Mouse (Mus musculus) kidney, postnatal 10 days (tissue): Measurements from ENCODE around the gene Ptprn2.

Experiments used
- DNase-seq: peaks from one replicate; pipeline ENCODE4 v3.0.0; 2021; ENCODE audit warnings: mixed read lengths

Gene Ptprn2

GRCm38 (mm10) chr12:117078945-117079344 is 593.4 kb downstream of the Ptprn2 start:
- no peak for DNase-seq

- DNase-seq: no peak
Observed at GRCm38 (mm10) chr12:117079724-117080123, 594.2 kb downstream of the Ptprn2 start.

DNA sequence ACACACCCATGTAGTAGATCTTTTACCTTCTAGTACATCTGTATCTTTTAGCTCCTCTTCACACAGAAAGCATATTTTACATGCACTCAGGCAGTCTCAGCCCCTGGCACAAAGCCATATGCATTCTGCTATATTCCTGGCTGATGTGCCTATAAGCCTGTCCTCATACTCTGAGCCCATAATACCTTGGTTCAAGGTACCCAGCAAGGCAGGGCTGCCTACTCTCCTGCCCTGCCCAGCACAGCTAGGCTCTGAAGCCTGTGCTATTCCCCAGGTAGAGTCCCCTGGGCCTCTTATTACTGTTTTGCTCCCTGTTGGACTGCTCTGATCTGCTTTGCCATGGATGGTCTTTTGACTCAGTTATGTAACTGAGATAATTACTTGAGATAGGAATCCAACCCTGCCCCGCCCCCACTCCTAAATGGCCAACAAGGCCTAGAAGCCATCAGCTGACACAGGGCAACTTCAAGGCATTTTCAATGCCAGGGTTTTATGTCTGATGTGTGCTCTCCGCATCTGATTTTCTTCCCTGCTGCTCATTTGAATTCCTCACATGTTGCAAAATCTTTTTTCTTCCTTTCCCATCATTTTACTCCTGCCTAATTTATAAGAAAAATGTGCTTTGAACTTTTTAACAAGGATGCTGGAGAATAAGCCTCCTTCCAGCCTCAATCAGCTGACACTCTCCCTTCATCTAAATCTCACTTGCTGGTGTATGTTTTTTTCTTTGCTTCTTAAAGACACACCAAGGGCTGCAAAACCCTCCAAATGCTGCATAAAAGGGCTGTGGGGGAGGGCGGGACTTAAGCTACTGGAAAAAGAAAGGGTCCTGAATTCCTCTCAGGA is 598.6 kb downstream of the Ptprn2 start:
- DNase-seq: peak; percentile 14

- DNase-seq: no peak
Observed at GRCm38 (mm10) chr12:117084702-117085409, 599.3 kb downstream of the Ptprn2 start.

DNA sequence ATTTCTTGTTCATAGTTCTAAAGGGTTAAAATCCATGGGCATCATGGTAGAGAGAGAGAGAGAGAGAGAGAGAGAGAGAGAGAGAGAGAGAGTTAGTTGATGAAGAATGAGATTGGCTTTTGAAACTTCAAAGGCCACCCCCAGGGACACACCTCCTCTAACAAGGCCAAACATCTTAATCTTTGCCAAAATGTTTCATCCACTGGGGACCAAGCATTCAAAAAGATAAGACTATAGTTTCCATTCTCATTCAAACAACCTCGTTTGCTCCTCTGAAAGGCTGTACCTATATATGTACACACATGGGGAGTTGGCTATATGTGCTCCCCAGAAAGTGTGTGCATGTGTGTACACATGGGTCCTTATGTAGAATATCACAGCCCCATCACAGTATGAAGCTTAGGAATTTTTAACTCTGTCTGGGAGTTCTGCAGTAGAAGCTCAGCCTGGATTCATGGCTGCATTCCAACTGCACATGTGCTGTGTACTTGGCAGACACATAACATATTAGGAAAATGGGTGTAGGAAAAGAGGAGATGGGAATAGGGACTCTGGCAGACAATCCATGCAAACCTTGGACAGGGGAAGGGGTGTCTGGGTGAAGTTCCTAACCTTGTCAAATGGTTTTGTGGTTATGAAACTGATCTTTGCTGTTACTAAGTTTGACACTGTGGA is 600.3 kb downstream of the Ptprn2 start:
- peak; percentile 7 for DNase-seq

DNA sequence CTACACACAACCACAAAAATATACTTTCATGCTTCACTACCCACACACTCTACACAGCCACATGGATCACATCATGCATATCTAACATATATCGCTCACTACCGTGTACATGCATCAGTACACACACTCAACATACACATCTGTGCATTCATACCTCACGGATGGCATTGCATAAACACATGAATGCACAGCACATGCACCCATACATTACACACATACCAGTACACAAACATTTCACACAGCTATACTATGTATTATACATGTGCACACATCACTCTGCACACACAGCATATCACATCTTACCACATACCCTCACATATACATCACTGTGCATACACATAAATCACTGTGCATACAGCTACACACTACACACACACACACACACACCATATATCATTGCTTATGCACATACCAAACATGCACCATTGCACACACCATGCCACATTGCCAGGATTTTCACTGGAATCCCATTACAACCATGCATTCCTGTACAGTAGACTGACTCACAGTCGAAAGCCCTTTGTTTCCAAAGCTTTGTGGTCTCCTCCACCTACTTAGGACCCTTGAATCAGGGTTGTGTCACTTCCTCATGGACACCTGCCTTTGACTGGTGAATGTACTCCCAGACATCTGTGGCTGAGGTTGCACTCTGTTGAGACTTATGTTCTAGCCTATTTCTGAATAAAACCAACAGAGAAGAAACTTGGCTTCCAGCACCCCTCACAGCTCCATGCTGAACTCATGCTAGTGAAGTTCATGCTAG is 607.0 kb downstream of the Ptprn2 start:
- no peak for DNase-seq

- no peak for DNase-seq
Observed at GRCm38 (mm10) chr12:117095941-117096340, 610.4 kb downstream of the Ptprn2 start.

DNA sequence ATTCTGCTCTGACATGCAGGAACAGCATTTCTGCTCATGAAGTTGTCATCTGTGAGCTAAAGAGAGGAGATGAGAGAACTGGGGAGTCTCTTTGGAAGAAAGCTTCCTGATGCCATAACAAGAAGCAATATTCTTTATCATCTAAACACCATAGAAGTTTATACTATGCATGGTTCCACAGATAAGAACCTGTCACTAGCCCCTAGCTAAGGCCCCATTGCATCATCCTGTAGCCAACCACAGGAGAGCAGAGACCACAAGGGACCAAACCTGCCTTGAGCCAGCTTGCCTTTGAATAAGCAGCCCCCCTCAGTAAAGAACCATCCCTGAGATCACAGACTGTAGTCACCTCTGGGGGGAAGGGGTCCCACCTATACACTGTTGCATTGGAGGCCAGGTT is 612.8 kb downstream of the Ptprn2 start:
- no peak for DNase-seq

DNA sequence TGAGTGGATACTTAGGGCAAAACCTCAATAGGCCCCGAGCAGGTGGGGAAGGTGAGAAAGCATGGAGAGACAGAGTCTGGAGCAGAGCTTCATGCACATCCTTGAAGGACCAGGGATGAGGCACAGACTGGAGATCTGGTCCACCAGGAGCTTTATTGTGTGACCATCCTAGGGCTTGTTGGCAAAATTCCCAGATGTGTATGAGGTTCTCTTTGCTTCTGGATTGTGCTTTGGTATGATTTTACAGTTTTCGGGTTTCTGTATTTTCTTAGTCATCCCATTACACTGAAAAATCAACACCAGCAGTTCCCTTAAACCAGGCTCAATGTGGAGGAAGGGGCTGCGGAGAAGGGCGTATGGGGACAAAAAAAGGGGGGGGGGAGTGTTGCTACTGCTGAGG is 621.2 kb downstream of the Ptprn2 start:
- DNase-seq: no peak

GRCm38 (mm10) chr12:117107143-117107616 is 621.7 kb downstream of the Ptprn2 start:
- peak; percentile 5 for DNase-seq

DNA sequence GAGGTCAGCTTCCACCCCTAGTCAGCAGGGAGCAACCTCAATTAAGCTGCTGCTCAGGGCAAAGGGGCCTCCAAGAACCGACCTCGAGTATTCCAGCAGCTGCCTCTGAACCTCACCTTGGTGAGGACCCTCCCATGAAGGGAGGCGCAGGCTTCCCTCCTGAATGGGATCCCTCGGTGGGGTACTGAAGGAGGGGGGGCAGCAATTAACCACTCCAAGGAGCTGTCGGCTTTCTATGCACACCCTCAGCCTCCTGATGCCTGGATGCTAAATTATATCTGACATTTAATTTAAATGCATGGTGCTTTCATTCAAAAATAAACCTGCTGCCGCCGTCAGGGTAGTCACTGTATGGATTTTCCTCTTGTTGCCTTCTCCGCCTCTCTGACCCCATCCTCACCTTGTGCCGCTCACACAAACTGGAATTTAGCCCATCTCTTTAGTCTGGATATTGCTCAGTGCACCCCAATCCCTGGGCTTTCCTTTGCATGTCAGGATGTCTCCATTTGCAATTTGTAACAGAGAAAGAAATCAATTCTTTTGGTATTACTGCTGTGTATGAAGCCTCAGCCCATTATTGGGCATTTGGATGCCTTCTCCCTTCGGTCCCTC is 629.8 kb downstream of the Ptprn2 start:
- DNase-seq: no peak

DNA sequence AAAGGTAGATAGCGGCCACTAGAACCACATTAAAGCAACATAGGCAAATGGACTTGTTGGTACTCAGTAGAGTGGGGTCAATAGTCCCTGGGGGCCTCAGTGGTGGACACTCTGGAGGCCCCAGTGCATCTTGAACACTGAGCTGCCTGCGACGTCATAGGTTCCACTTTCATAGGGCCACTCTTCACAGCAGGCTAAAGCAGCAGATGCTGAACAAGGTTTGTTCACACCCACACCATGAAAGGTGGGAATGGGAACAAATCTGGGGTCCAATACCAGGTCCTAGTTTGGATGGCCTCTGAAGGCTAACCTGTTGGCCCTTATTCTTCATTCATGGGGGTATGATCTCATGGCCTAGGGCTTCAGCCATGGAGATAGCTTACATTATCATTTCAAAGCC is 641.6 kb downstream of the Ptprn2 start:
- no peak for DNase-seq

GRCm38 (mm10) chr12:117127485-117127884 is 642.0 kb downstream of the Ptprn2 start:
- no peak for DNase-seq

GRCm38 (mm10) chr12:117132095-117132494 is 646.6 kb downstream of the Ptprn2 start:
- DNase-seq: peak; percentile 32

- no peak for DNase-seq
Observed at GRCm38 (mm10) chr12:117135205-117135604, 649.7 kb downstream of the Ptprn2 start.

GRCm38 (mm10) chr12:117136472-117137010 is 651.0 kb downstream of the Ptprn2 start:
- DNase-seq: no peak

DNA sequence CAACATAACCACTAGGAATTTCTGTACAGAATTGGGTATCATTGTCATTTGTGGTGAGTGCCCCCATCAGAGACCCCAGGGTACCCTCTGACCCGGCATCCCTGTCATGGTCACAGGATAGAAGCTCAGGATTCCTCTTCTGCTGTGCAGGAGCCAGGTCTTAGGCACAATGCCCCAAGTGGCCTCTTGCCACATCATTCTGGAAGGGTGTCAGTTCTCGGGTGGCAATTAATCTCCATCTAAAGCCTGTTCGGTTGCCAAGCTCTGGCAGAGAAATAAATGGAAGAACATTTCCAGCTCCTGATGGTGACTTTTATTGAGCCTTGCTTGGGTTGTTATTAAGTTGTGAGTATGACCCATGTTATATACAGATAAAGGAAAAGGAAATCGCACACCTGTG is 655.4 kb downstream of the Ptprn2 start:
- no peak for DNase-seq

GRCm38 (mm10) chr12:117141394-117141793 is 655.9 kb downstream of the Ptprn2 start:
- DNase-seq: no peak

DNA sequence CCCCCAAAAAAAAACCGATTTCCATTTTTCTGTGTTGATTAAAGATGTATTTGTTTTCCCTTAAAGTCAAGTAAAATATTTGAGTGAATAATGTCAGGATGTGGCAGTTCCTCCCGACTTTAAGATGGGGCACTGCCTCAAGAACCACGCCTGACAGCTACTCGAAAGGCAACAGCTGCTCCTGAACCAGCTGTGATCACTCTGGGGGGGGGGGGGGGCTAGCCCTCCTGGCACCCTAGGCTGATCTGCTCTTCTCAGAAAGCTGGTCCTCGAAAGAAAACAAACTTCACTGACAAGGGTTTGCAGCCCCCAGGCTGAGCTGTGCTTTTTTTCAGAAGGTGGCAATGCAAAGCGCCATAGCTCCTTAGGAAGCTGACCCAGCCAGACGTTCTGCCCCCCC is 663.7 kb downstream of the Ptprn2 start:
- DNase-seq: no peak

- no peak for DNase-seq
Observed at GRCm38 (mm10) chr12:117150611-117151395, 665.3 kb downstream of the Ptprn2 start.

GRCm38 (mm10) chr12:117151611-117152010 is 666.1 kb downstream of the Ptprn2 start:
- no peak for DNase-seq
